Mouse (Mus musculus): ENCODE measurements around the gene Slco4a1.
A peak's percentile ranks its signal among the peaks of the same experiment; 100 is the strongest.

Gene Slco4a1

GRCm38 (mm10) chr2:180508455-180509115 lies 52.5 kb downstream of the Slco4a1 start:
- DNase-seq (ENCODE audit: low spot score) = no peak

- no peak for DNase-seq (ENCODE audit: low spot score)
Measured at GRCm38 (mm10) chr2:180510867-180511266, 54.8 kb downstream of the Slco4a1 start.

- DNase-seq (ENCODE audit: low spot score) = peak; percentile 39
Measured at GRCm38 (mm10) chr2:180511875-180512661, 56.0 kb downstream of the Slco4a1 start.

GRCm38 (mm10) chr2:180513019-180513418 lies 57.0 kb downstream of the Slco4a1 start:
- DNase-seq (ENCODE audit: low spot score) = no peak

- DNase-seq (ENCODE audit: low spot score) = no peak
Measured at GRCm38 (mm10) chr2:180513835-180514234, 57.8 kb downstream of the Slco4a1 start.

GRCm38 (mm10) chr2:180521437-180522221 lies 65.6 kb downstream of the Slco4a1 start:
- no peak for DNase-seq (ENCODE audit: low spot score)

GRCm38 (mm10) chr2:180522825-180523224 lies 66.8 kb downstream of the Slco4a1 start:
- DNase-seq (ENCODE audit: low spot score) = no peak

All from MN1 (cell line).